ENCODE assay signal across 27 mouse cellular contexts in genomic region chr16:43493596-43494385, GRCm38 (mm10).
"Had no signal": no experiment of that assay in that cellular context is flagged by ENCODE, and none has a peak within 500 bp of the region (broad histone marks: within the 10 kb centered on the region; RNA-seq: fewer than 3 reads in every experiment).

No protein-coding gene starts in this region.

- H3K4me2 ChIP-seq: heart, embryonic 13.5 days; heart, embryonic 15.5 days; hindbrain, embryonic 13.5 days; hindbrain, embryonic 15.5 days; kidney, embryonic 15.5 days; limb, embryonic 12.5 days; liver, embryonic 11.5 days had no signal

- H3K4me1 ChIP-seq: hindbrain, embryonic 13.5 days; hindbrain, embryonic 15.5 days; kidney, embryonic 15.5 days; limb, embryonic 10.5 days; limb, embryonic 12.5 days had no signal

- H3K36me3 ChIP-seq: heart, embryonic 10.5 days; heart, embryonic 13.5 days; heart, embryonic 15.5 days; hindbrain, embryonic 13.5 days; hindbrain, embryonic 15.5 days; kidney, embryonic 15.5 days; limb, embryonic 10.5 days; limb, embryonic 12.5 days had no signal

- H3K27me3 ChIP-seq: heart, embryonic 13.5 days; heart, embryonic 15.5 days; hindbrain, embryonic 13.5 days; hindbrain, embryonic 15.5 days; kidney, embryonic 15.5 days; limb, embryonic 12.5 days had no signal

- H3K9me3 ChIP-seq: heart, embryonic 10.5 days; heart, embryonic 13.5 days; heart, embryonic 15.5 days; hindbrain, embryonic 13.5 days; hindbrain, embryonic 15.5 days; kidney, embryonic 15.5 days; limb, embryonic 10.5 days; limb, embryonic 12.5 days had no signal

- H3K27ac ChIP-seq: heart, embryonic 10.5 days; heart, embryonic 13.5 days; heart, embryonic 15.5 days; hindbrain, embryonic 13.5 days; hindbrain, embryonic 15.5 days; hindbrain, postnatal 0 days; kidney, embryonic 15.5 days; kidney, postnatal 0 days; left cerebral cortex, adult 2 months; limb, embryonic 10.5 days; limb, embryonic 12.5 days had no signal

- DNase-seq: gastrocnemius, adult 2 months; gastrocnemius, postnatal 10 days; gastrocnemius, postnatal 25 days; heart, adult 18-20 months; heart, postnatal 14 days; heart, postnatal 36 days; kidney, adult 11 months; kidney, adult 2 months; kidney, adult 9 months; kidney, postnatal 14 days; kidney, postnatal 36 days; layer of hippocampus, adult 9-11 months; layer of hippocampus, postnatal 36 days; liver had no signal

- ATAC-seq: hindbrain, postnatal 0 days; intestine, embryonic 16.5 days had no signal

- H3K9ac ChIP-seq: heart, embryonic 13.5 days; heart, embryonic 15.5 days; hindbrain, embryonic 13.5 days; hindbrain, embryonic 15.5 days; kidney, embryonic 15.5 days; limb, embryonic 12.5 days had no signal

- H3K4me3 ChIP-seq: gastrocnemius, adult 2 months; heart, embryonic 10.5 days; heart, embryonic 13.5 days; heart, embryonic 15.5 days; hindbrain, embryonic 13.5 days; hindbrain, embryonic 15.5 days; kidney, embryonic 15.5 days; left cerebral cortex, adult 2 months; limb, embryonic 10.5 days; limb, embryonic 12.5 days had no signal
